Mouse (Mus musculus) urinary bladder, adult 2 months (tissue): Measurements from ENCODE around the gene Ndufs8. TPM values are rescaled to one million over a fixed set of nuclear protein-coding genes. Genes with fewer than 3 reads are reported as not detected.

Source experiments
- polyA plus RNA-seq: library from polyadenylated mRNA; depleted of rRNA; stranded (reverse); fragments of >200 nt; gene quantifications from 2 replicates; pipeline ENCODE4 v1.2.3, GENCODE M21; 2012; rRNA removed

Ndufs8 gene
- polyA plus RNA-seq, 1 experiment = 242 TPM

Other genes starting within 250 kb of the Ndufs8 start
- 7.3 and 18.1 TPM in 2 replicates for gene Lrp5, start 226.2 kb downstream of the Ndufs8 start, polyA plus RNA-seq
- gene 1810055G02Rik, start 204.5 kb downstream of the Ndufs8 start, polyA plus RNA-seq = 41.8 and 42.9 TPM in 2 replicates
- 25.6 and 28.7 TPM in 2 replicates for gene Kmt5b, start 145.4 kb downstream of the Ndufs8 start, polyA plus RNA-seq
- 49.2 and 63.0 TPM in 2 replicates for gene Chka, start 61.0 kb downstream of the Ndufs8 start, polyA plus RNA-seq
- 88.3 and 112 TPM in 2 replicates for gene Tcirg1, start 5.6 kb downstream of the Ndufs8 start, polyA plus RNA-seq
- 6.8 TPM in 2 replicates for gene Aldh3b1, start 17.0 kb upstream of the Ndufs8 start, polyA plus RNA-seq
- gene Unc93b1, start 22.4 kb upstream of the Ndufs8 start, polyA plus RNA-seq = 85.1 and 99.6 TPM in 2 replicates
- 0.73 and 0.78 TPM in 2 replicates for gene Aldh3b3, start 45.9 kb upstream of the Ndufs8 start, polyA plus RNA-seq
- 108 and 135 TPM in 2 replicates for gene Aldh3b2, start 59.6 kb upstream of the Ndufs8 start, polyA plus RNA-seq
- gene Acy3, start 73.8 kb upstream of the Ndufs8 start, polyA plus RNA-seq = 13.0 and 15.0 TPM in 2 replicates
- 0.03 TPM in 1 of 2 replicates, not detected in the other for gene Tbx10, start 80.0 kb upstream of the Ndufs8 start, polyA plus RNA-seq
- gene Nudt8, start 87.8 kb upstream of the Ndufs8 start, polyA plus RNA-seq = 5.1 and 7.5 TPM in 2 replicates
- gene Gm49405, start 87.9 kb upstream of the Ndufs8 start, polyA plus RNA-seq = 3.2 and 3.6 TPM in 2 replicates
- gene Doc2g, start 90.5 kb upstream of the Ndufs8 start, polyA plus RNA-seq = 9.9 and 11.1 TPM in 2 replicates
- gene Ndufv1, start 100.0 kb upstream of the Ndufs8 start, polyA plus RNA-seq = 157 and 167 TPM in 2 replicates
- 582 and 591 TPM in 2 replicates for gene Gstp1, start 125.2 kb upstream of the Ndufs8 start, polyA plus RNA-seq
- 69.1 and 69.5 TPM in 2 replicates for gene Gstp2, start 133.2 kb upstream of the Ndufs8 start, polyA plus RNA-seq
- gene Gstp3, start 146.8 kb upstream of the Ndufs8 start, polyA plus RNA-seq = 5.5 and 7.1 TPM in 2 replicates
- gene Cabp2, start 168.8 kb upstream of the Ndufs8 start, polyA plus RNA-seq = not detected in 2 replicates
- gene Cdk2ap2, start 184.4 kb upstream of the Ndufs8 start, polyA plus RNA-seq = 74.4 and 89.6 TPM in 2 replicates
- gene Pitpnm1, start 187.2 kb upstream of the Ndufs8 start, polyA plus RNA-seq = 44.1 and 45.2 TPM in 2 replicates
- 154 and 160 TPM in 2 replicates for gene Aip, start 213.1 kb upstream of the Ndufs8 start, polyA plus RNA-seq
- 0.04 and 0.10 TPM in 2 replicates for gene Gpr152, start 227.0 kb upstream of the Ndufs8 start, polyA plus RNA-seq
- 0.30 and 0.31 TPM in 2 replicates for gene Cabp4, start 231.3 kb upstream of the Ndufs8 start, polyA plus RNA-seq
- 243 and 277 TPM in 2 replicates for gene Coro1b, start 235.8 kb upstream of the Ndufs8 start, polyA plus RNA-seq
- 4.2 and 4.4 TPM in 2 replicates for gene Ptprcap, start 240.8 kb upstream of the Ndufs8 start, polyA plus RNA-seq